Mouse (Mus musculus): Measurements from ENCODE around the gene Rab14.

- TF ChIP-seq POLR2A (IDR thresholded peaks at IDR 0.05; ENCODE audit: extremely low read depth, insufficient read depth, low read length) (no peak), CTCF (IDR thresholded peaks at IDR 0.05; ENCODE audit: extremely low read depth, insufficient read depth, low read length) (peak; percentile 83)
These were observed 14.0 kb upstream of the Rab14 start for GRCm38 (mm10) chr2:35214881-35215358.
